Mouse (Mus musculus): ENCODE measurements around the gene Aplp2.

The Aplp2 gene

DNA sequence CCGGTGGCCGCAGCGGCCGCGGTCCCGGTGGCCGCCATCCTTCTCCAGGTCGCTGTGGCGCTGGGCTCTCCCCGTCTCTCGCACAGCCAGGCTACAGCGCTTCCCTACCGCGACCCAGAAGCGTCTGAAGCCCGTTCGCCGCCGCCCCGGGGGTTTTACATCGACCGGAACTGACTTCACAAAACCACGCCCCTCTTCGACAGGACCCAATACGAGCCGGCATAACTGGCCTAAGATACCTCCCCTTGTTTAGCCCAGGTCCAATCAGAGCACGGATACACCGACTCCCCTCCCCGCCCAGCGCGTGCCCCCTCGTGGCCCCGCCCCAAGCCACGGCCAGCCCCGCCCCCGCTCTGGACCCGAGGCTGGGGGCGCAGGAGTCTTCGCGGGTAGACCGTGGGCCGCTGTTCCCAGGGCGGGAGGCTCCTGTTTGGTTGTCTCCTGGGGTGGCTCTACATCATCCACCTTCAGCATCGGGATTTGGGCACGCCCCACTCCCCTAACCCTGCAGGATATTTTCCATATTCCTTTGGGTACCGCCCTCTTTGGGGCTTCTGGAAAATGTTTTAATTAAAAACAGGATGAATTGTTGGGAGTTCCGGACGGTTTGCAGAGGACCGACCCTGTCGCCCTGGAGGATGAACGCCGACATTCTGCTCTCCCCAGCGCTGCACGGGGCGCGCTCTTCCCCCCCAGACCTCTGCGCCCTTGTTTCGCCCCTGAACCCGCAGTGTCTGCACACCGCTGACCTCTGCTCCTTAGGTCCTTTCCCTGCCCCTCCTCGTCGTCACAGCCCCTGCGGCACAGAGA is at the start of gene Aplp2:
Aplp2 (minus strand) TSS at position 126 of the 810 bp plus-strand sequence.
- POLR2A ChIA-PET, result interaction anchor here (0.5 to 7.8 kb wide), 61 partner anchors 8 to 260 kb away, joined by 3 to 89 read pairs (median 4); partner anchors contain the start of genes Prdm10 (in 3 of the 4), Nfrkb (in 1 of the 4), St14 (in 1 of the 4) and Zbtb44 (in 1 of the 4)
- CTCF ChIA-PET, result interaction anchor here in 1 of 4 experiments (0.6 kb wide), 1 partner anchor 32 kb away, joined by 10 read pairs; no protein-coding TSS in a partner anchor

DNA sequence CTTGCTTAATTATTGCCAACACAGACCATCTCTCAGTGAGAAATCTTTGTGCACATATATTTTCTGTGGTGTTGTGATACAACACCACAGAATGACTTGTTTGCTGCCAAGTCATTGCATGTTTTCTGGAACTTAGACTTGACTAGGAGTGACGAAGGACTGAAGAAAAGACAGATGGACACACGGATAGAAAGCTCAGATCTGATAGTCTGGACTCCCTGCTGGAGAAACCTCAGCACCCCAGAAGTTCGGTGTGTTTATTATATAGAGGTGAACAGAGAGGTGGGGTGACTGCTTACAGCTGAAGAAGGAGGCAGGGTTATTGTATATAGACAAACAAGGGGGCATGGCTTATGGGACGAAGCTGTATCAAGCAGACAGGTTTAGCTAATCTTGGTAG is 48.6 kb upstream of the Aplp2 start:
- ChIA-PET CTCF (interaction anchor here in 1 of 4 experiments (0.7 kb wide), 1 partner anchor 85 kb away, joined by 4 read pairs; no protein-coding TSS in a partner anchor), POLR2A (interaction anchor here (0.5 to 2.2 kb wide), 19 partner anchors 9 to 126 kb away, joined by 3 to 12 read pairs (median 4); partner anchors contain the start of genes Prdm10 (in 2 of the 4), Aplp2 (in 1 of the 4) and Nfrkb (in 1 of the 4))

- ChIA-PET CTCF (no interaction called here), POLR2A (interaction anchor here in 1 of 4 experiments (0.7 to 1.1 kb wide), 2 partner anchors 33 to 41 kb away, joined by 3 to 4 read pairs; no protein-coding TSS in a partner anchor)
Measured at GRCm38 (mm10) chr9:31258237-31258636, 46.6 kb upstream of the Aplp2 start.

- POLR2A ChIA-PET, result interaction anchor here in 1 of 4 experiments (4.6 kb wide), 1 partner anchor 25 kb away, joined by 51 read pairs; the partner anchor contains the start of gene Prdm10
Measured at GRCm38 (mm10) chr9:31255953-31256352, 44.3 kb upstream of the Aplp2 start.

DNA sequence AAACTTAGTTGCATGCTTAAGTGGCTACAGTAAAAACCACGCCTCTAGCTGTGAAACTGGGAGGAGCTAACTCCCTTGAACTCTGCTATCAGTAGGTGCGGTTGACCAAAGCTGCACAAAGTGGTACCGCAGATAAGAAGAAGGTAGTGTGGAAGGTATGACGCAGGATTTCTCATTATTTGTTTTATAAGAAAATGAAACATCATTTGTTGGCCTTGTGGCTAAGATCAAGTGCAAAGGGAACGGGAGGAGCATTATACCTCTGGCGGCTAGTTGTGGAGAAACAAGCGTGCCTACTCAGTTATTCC is 43.0 kb upstream of the Aplp2 start:
- ChIA-PET POLR2A (interaction anchor here in 3 of 4 experiments (0.6 to 6.9 kb wide), 35 partner anchors 8 to 295 kb away, joined by 3 to 65 read pairs (median 7); partner anchors contain the start of genes Prdm10 (in 3 of the 3), Aplp2 (in 2 of the 3), Nfrkb (in 1 of the 3) and Zbtb44 (in 1 of the 3)), CTCF (interaction anchor here in 1 of 4 experiments (0.7 kb wide), 1 partner anchor 57 kb away, joined by 4 read pairs; no protein-coding TSS in a partner anchor)

More at GRCm38 (mm10) chr9:31255953-31256352, 44.3 kb upstream of the Aplp2 start:
- CTCF ChIA-PET, result no interaction called here

DNA sequence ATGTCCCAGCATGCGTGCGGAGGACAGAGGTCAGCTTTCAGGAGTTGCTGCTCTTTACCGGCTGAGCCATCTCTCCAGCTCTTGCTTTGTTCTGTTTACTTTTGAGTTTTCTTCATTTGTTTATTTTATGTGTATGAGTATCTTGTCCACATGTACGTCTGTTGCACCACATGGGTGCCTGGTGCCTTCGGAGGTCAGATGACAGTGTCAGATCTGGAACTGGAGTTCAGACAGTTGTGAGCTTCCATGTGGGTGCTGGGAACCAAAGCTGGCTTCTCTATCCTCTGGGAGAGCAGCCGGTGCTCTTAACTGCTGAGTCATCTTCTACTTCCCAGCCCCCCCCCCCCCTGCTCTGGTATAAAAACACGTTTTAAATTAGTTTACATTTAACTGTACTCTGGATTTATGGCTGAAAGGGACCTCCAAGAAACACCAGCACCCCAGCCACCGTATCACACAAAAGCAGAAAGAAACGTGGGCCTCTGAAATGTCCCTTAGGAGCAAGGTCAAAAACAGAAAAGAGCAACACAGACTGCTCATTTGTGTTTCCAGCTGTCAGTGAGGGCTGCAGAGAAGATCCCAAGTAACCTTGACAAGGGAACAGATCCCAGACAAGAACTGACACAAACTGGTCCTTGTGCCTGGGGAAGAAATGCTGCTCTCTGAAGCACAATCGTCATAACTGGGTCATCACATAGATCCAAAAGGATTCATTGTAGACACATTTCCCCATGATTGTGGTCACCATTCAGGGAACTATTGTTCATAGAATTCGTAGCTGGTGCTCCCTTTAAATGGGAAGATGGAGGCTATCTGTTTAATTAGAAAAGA is 42.5 kb upstream of the Aplp2 start:
- POLR2A ChIA-PET, result interaction anchor here in 3 of 4 experiments (0.6 to 6.9 kb wide), 59 partner anchors 9 to 1440 kb away, joined by 3 to 65 read pairs (median 5); partner anchors contain the start of genes Aplp2 (in 3 of the 3), Prdm10 (in 3 of the 3), Nfrkb (in 1 of the 3) and Zbtb44 (in 1 of the 3)
- CTCF ChIA-PET, result interaction anchor here in 2 of 4 experiments (0.6 to 0.7 kb wide), 3 partner anchors 49 to 88 kb away, joined by 4 to 16 read pairs (median 4); no protein-coding TSS in a partner anchor

- CTCF ChIA-PET, result interaction anchor here in 3 of 4 experiments (0.6 to 0.7 kb wide), 3 partner anchors 50 to 303 kb away, joined by 4 to 16 read pairs (median 5); no protein-coding TSS in a partner anchor
- POLR2A ChIA-PET, result interaction anchor here in 3 of 4 experiments (0.6 to 6.9 kb wide), 46 partner anchors 9 to 1441 kb away, joined by 3 to 65 read pairs (median 5); partner anchors contain the start of genes Aplp2 (in 3 of the 3) and Prdm10 (in 3 of the 3)
Measured at GRCm38 (mm10) chr9:31253311-31253734, 41.7 kb upstream of the Aplp2 start.

GRCm38 (mm10) chr9:31252182-31252799 is 40.7 kb upstream of the Aplp2 start:
- CTCF ChIA-PET, result no interaction called here
- POLR2A ChIA-PET, result interaction anchor here (0.7 to 6.9 kb wide), 19 partner anchors 11 to 167 kb away, joined by 3 to 65 read pairs (median 8); partner anchors contain the start of gene Prdm10 (in 3 of the 4)

DNA sequence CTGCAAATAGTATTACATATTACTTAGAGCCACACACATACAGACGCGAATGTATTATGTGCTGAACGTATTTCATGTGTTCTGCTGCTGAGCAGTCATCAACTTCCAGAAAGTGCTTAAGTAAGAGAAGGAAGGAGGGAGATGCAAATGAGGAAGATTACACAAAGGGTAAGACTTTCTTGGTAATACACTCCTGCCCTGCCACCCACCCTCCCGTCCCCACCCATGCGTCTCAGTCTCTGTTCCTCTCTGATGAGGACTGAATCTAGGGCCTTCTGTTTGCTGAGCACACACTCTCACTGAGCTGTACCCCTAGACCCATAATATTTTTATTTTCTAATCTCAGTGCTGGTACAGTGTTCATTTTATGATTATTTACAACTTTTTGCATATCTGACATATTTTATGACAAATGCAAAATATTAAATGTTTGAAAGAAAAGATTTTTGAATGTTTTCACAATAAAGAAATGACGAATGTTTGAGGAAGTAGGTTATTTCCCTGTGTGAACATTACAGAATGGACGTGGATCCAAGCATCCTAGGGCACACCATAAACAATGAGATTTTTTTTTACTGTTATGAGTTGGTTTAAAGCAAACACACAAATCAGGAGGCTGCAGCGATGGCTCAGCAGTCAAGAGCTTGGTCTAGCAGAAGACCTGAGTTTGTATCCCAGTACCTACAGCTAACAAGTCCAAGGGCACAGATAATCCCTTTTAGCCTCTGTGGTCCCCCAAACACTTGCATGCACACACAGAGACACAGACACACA is 36.0 kb upstream of the Aplp2 start:
- CTCF ChIA-PET, result interaction anchor here in 1 of 4 experiments (0.5 kb wide), 1 partner anchor 68 kb away, joined by 5 read pairs; no protein-coding TSS in a partner anchor
- POLR2A ChIA-PET, result interaction anchor here in 1 of 4 experiments (1.0 to 2.0 kb wide), 2 partner anchors 27 to 44 kb away, joined by 3 to 5 read pairs; no protein-coding TSS in a partner anchor

- CTCF ChIA-PET, result no interaction called here
- POLR2A ChIA-PET, result interaction anchor here in 3 of 4 experiments (0.7 to 2.0 kb wide), 5 partner anchors 13 to 36 kb away, joined by 3 to 5 read pairs (median 3); partner anchors contain the start of gene Prdm10 (in 1 of the 3)
Measured at GRCm38 (mm10) chr9:31246421-31246820, 34.8 kb upstream of the Aplp2 start.

GRCm38 (mm10) chr9:31245006-31245405 is 33.4 kb upstream of the Aplp2 start:
- ChIA-PET CTCF (no interaction called here), POLR2A (interaction anchor here in 2 of 4 experiments (2.3 to 2.6 kb wide), 2 partner anchors 9 kb away, joined by 12 read pairs; no protein-coding TSS in a partner anchor)

DNA sequence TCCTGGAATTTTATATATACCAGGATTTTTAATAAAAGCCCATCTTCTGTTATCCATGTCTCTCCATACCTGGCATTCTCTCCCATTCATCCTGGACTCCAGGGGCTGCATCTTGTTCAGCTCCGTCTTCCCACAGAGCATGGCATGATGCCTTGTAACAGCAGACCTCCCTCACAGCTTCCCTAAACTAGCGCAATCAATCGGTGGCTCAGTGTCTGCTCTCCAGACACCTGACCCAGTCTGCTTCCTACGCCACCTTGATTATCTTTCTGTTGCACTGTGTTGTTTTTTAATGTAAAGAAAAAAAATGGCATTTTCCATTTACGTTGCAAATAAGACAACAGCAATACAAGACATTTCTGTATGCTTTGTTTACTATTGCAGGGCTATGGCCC is 32.3 kb upstream of the Aplp2 start:
- POLR2A ChIA-PET, result interaction anchor here in 3 of 4 experiments (0.8 to 2.6 kb wide), 7 partner anchors 8 to 35 kb away, joined by 3 to 12 read pairs (median 4); no protein-coding TSS in a partner anchor
- CTCF ChIA-PET, result no interaction called here

GRCm38 (mm10) chr9:31243306-31243938 is 31.8 kb upstream of the Aplp2 start:
- POLR2A ChIA-PET, result interaction anchor here in 3 of 4 experiments (0.8 to 2.6 kb wide), 8 partner anchors 8 to 37 kb away, joined by 3 to 12 read pairs (median 4); partner anchors contain the start of gene Prdm10 (in 1 of the 3)

DNA sequence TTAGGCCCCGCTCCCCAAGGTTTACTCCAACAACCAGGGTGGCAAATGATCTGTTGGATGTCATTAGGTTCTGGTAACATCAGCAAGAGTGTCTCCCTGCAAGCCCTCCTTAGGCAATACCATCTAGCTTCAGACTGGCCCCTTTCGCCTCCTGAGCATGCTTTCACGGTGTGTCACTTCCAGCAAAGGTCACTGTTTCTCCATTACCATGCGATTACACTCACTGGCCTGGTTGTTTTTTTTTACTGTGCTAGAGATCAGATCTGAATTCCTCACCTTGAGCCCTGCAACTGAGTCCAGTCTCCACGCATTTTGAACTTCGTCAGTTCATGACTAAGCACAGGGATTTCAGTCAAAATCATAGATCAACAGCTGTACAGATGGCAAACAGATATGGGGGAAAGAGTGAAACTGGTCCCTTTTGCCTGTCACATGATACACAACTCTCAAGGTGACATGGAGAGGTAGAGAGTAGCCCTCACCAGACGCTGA is 29.6 kb upstream of the Aplp2 start:
- ChIA-PET CTCF (no interaction called here), POLR2A (interaction anchor here in 3 of 4 experiments (0.6 to 2.6 kb wide), 11 partner anchors 9 to 151 kb away, joined by 3 to 15 read pairs (median 4); partner anchors contain the start of gene Prdm10 (in 2 of the 3))

More at GRCm38 (mm10) chr9:31243306-31243938, 31.8 kb upstream of the Aplp2 start:
- CTCF ChIA-PET, result no interaction called here

GRCm38 (mm10) chr9:31240522-31241207 is 29.1 kb upstream of the Aplp2 start:
- CTCF ChIA-PET, result no interaction called here
- POLR2A ChIA-PET, result interaction anchor here in 3 of 4 experiments (0.6 to 2.6 kb wide), 17 partner anchors 10 to 150 kb away, joined by 3 to 15 read pairs (median 4); partner anchors contain the start of gene Prdm10 (in 2 of the 3)

Data from embryonic stem cell, embryonic (primary cell).